Mouse (Mus musculus): ENCODE results near the gene Rer1. TPM values are rescaled to one million over a fixed set of nuclear protein-coding genes. Genes with fewer than 3 reads are reported as not detected.

Rer1 gene
- polyA plus RNA-seq, 1 experiment = 86.9 TPM

- Histone ChIP-seq H3K4me1 (ENCODE audit: control insufficient read depth, insufficient read depth, low read length) (peaks cover 2% of the 10 kb centered on the region), H3K4me3 (ENCODE audit: insufficient read depth, low read length) (peak within 1 kb of the TSS; percentile 53), H3K27ac (ENCODE audit: insufficient read depth, low read length) (0 out of 2 replicates have a peak within 1 kb of the TSS, but pooled peaks have one; percentile 20)
- TF ChIP-seq POLR2A (IDR thresholded peaks at IDR 0.05; ENCODE audit: extremely low read depth, insufficient read depth, low read length) = peak; percentile 83
- TF ChIP-seq CTCF (IDR thresholded peaks at IDR 0.05; ENCODE audit: extremely low read depth, insufficient read depth, low read length) = no peak
Measured at GRCm38 (mm10) chr4:155066834-155067522, 19.2 kb downstream of the Rer1 start, which contains the start of gene Pex10. Gene Pex10 (plus strand): TSS chr4:155067016.

DNA sequence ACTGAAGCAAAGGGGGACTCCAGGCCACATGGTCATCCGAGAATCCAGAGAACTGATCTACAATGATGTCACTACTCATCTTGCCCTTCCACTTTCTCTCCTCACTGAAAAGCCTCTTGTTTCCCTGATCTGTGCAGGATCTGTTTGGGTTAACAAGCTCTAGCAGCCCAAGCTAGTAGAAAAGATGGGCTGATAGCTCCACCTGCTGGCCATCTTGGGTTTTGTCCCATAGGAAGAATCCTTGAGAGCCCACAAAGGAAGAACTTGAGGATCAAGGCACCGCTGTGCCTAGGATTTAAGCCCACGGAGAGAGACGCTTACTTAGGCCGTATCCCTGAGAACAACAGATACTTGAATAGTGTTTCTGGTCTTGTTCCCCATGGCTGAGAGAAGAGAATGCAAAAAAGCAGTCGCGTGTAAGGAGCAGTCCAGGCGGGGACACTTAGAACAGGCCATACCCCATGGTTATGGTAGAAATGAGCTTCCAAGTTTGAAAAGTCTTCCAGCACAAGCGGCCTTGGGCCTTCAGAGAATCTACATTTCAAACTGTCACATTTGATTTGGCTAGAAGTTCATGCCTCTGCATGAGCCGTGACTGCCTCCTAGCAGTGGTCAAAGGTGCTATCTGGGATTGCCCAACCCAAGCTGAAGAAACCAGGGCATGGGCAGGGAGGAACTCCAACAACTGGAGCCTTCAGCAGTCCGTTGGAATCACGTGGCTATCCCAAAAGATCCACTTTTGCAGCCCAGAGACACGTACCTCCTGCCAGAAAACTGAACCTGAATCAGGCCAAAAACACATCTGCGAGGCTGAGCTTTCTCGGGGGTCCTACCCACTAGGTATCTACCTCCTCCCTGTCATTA, 20.0 kb downstream of the Rer1 start:
- TF ChIP-seq CTCF (IDR thresholded peaks at IDR 0.05; ENCODE audit: extremely low read depth, insufficient read depth, low read length) = peak; percentile 87
- no peak for TF ChIP-seq POLR2A (IDR thresholded peaks at IDR 0.05; ENCODE audit: extremely low read depth, insufficient read depth, low read length)
- Histone ChIP-seq H3K4me1 (ENCODE audit: control insufficient read depth, insufficient read depth, low read length) (peaks cover 2% of the 10 kb centered on the region), H3K4me3 (ENCODE audit: insufficient read depth, low read length) (peak overlapping the region; percentile 53; the same call in 1 of the 2 replicates), H3K27ac (ENCODE audit: insufficient read depth, low read length) (no peak overlapping the region)

DNA sequence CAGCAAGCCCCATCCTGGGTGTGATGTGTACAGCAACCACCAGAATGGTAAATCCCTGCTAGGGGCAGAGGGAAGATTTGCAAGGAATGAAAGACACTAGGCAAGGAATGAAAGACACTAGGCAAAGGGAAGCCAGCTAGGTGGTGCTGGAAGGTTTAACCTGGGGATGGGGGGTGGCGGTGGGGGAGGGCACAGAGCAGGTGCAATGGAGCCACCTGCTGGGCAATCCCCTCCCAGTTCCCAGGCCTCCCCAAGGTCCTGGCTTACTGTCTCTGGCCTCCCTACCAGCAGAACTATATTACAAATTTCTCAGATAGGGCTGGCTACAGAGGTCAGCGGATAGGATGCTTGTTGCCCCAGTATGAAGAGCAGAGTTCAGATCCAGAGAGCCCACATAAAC, 21.7 kb downstream of the Rer1 start:
- H3K27ac ChIP-seq (ENCODE audit: insufficient read depth, low read length) = no peak overlapping the region
- H3K4me1 ChIP-seq (ENCODE audit: control insufficient read depth, insufficient read depth, low read length) = peaks cover 2% of the 10 kb centered on the region
- TF ChIP-seq CTCF (IDR thresholded peaks at IDR 0.05; ENCODE audit: extremely low read depth, insufficient read depth, low read length) = no peak
- no peak for TF ChIP-seq POLR2A (IDR thresholded peaks at IDR 0.05; ENCODE audit: extremely low read depth, insufficient read depth, low read length)
- H3K4me3 ChIP-seq (ENCODE audit: insufficient read depth, low read length) = no peak overlapping the region

- H3K27ac ChIP-seq (ENCODE audit: insufficient read depth, low read length) = no peak overlapping the region
- peaks cover 2% of the 10 kb centered on the region; the same call in 1 of the 2 replicates for H3K4me1 ChIP-seq (ENCODE audit: control insufficient read depth, insufficient read depth, low read length)
- TF ChIP-seq POLR2A (IDR thresholded peaks at IDR 0.05; ENCODE audit: extremely low read depth, insufficient read depth, low read length) (no peak), CTCF (IDR thresholded peaks at IDR 0.05; ENCODE audit: extremely low read depth, insufficient read depth, low read length) (no peak)
- no peak overlapping the region for H3K4me3 ChIP-seq (ENCODE audit: insufficient read depth, low read length)
Measured at GRCm38 (mm10) chr4:155063895-155064294, 22.3 kb downstream of the Rer1 start.

- Histone ChIP-seq H3K27ac (ENCODE audit: insufficient read depth, low read length) (no peak overlapping the region), H3K4me1 (ENCODE audit: control insufficient read depth, insufficient read depth, low read length) (no peaks in the 10 kb centered on the region), H3K4me3 (ENCODE audit: insufficient read depth, low read length) (no peak overlapping the region)
- no peak for TF ChIP-seq POLR2A (IDR thresholded peaks at IDR 0.05; ENCODE audit: extremely low read depth, insufficient read depth, low read length)
- no peak for TF ChIP-seq CTCF (IDR thresholded peaks at IDR 0.05; ENCODE audit: extremely low read depth, insufficient read depth, low read length)
Measured at GRCm38 (mm10) chr4:155058325-155058724, 27.9 kb downstream of the Rer1 start.

DNA sequence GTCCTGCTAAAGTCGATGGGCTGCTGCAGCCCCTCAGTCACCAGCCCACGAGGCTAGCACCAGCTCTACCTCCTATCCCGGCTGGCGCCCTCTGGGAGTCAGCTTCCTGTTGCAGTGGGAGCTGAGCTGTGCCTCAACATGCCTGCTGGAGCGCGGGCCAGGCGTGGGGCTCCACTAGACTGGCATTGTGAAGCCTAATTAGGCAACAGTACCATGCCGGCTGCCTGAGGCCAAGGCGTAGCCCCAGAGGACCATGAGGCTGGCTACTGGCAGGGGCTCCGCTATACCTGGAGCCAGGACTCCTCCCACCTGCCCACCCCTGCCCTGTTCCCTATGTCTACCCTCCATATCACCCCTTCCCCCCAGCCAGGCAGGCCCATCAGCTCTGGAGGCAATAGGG, 29.5 kb downstream of the Rer1 start, which contains the start of gene Plch2:
Plch2 (minus strand) TSS at position 61 of the 400 bp plus-strand sequence.
- TF ChIP-seq CTCF (IDR thresholded peaks at IDR 0.05; ENCODE audit: extremely low read depth, insufficient read depth, low read length) (no peak), POLR2A (IDR thresholded peaks at IDR 0.05; ENCODE audit: extremely low read depth, insufficient read depth, low read length) (no peak)
- Histone ChIP-seq H3K27ac (ENCODE audit: insufficient read depth, low read length) (no peak within 1 kb of the TSS), H3K4me3 (ENCODE audit: insufficient read depth, low read length) (no peak within 1 kb of the TSS), H3K4me1 (ENCODE audit: control insufficient read depth, insufficient read depth, low read length) (no peaks in the 10 kb centered on the region)

- Histone ChIP-seq H3K4me1 (ENCODE audit: control insufficient read depth, insufficient read depth, low read length) (peaks cover 2% of the 10 kb centered on the region; the same call in 1 of the 2 replicates), H3K27ac (ENCODE audit: insufficient read depth, low read length) (no peak overlapping the region), H3K4me3 (ENCODE audit: insufficient read depth, low read length) (no peak overlapping the region)
- TF ChIP-seq CTCF (IDR thresholded peaks at IDR 0.05; ENCODE audit: extremely low read depth, insufficient read depth, low read length) = no peak
- no peak for TF ChIP-seq POLR2A (IDR thresholded peaks at IDR 0.05; ENCODE audit: extremely low read depth, insufficient read depth, low read length)
Measured at GRCm38 (mm10) chr4:155050116-155050515, 36.1 kb downstream of the Rer1 start.

DNA sequence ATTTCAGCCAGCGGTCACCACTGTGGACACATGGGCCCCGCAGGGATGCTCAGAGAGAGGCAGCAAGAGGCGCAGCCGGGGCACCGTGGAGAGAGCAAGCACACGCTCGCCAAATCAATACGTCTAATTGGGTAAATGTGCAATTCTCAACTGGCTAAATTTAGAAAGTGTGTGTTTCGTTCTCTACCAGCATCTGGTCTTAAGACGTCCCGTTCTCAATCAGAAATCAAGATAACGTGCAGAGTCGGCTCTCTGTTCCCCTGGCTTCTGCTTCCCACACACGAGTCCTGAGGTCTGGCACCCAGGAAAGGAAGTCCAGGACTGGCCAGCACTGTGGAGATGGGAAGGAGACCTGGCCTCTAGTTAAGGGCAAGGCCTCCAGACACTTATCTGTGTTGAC, 39.5 kb downstream of the Rer1 start:
- TF ChIP-seq CTCF (IDR thresholded peaks at IDR 0.05; ENCODE audit: extremely low read depth, insufficient read depth, low read length) (no peak), POLR2A (IDR thresholded peaks at IDR 0.05; ENCODE audit: extremely low read depth, insufficient read depth, low read length) (no peak)
- H3K4me3 ChIP-seq (ENCODE audit: insufficient read depth, low read length) = no peak overlapping the region
- no peak overlapping the region for H3K27ac ChIP-seq (ENCODE audit: insufficient read depth, low read length)
- H3K4me1 ChIP-seq (ENCODE audit: control insufficient read depth, insufficient read depth, low read length) = peaks cover 2% of the 10 kb centered on the region; the same call in 1 of the 2 replicates

DNA sequence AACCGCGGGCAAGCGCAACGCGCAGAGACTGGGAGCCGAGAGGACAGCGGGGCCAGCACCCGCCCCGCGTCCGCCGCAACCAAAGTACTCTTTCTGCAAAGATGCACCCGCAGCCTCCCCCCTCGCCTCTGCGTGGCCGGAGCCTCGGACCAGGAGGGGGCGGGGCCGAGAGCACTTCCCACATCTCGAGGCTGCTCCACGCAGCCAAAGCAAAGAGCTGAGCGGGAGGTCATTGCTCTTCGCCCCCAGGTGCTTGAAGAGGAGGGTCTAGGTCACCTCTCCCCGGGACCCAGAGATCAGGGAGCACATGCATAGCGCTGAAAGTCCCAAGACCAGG, 42.9 kb downstream of the Rer1 start:
- TF ChIP-seq CTCF (IDR thresholded peaks at IDR 0.05; ENCODE audit: extremely low read depth, insufficient read depth, low read length) (no peak), POLR2A (IDR thresholded peaks at IDR 0.05; ENCODE audit: extremely low read depth, insufficient read depth, low read length) (no peak)
- H3K4me3 ChIP-seq (ENCODE audit: insufficient read depth, low read length) = peak overlapping the region; percentile 66
- no peak overlapping the region for H3K27ac ChIP-seq (ENCODE audit: insufficient read depth, low read length)

More for the DNA sequence above, 42.9 kb downstream of the Rer1 start:
- peaks cover 9% of the 10 kb centered on the region for H3K4me1 ChIP-seq (ENCODE audit: control insufficient read depth, insufficient read depth, low read length)
